Mouse (Mus musculus): ENCODE measurements around the gene Srf.

DNA sequence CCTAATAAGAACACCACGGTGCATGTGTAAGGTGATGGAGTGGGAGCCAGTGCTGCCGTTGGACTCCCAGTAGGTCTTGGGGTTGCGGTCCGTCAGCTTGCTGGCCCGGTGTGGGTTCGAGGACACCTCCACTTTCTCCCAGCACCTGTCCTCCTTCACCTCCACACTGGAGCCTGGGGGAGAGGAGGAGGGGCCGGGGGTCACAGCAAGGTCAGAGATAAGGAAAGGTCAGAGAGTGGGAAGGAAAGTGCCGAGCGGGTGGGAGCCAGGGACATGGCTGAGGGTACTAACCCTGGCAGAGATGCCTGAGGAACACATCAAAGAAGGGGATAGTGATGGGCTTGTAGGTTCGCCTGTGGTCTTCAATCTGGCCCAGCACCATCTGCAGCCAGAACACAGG, 30.9 kb downstream of the Srf start:
- no peak for TF ChIP-seq CTCF (IDR thresholded peaks at IDR 0.05; ENCODE audit: low read depth, low read length)
- no peak for TF ChIP-seq POLR2A (IDR thresholded peaks at IDR 0.05; ENCODE audit: extremely low read depth, insufficient read depth, low read length)
